Mouse (Mus musculus): ENCODE results near the gene Arhgef18. TPM values are rescaled to one million over a fixed set of nuclear protein-coding genes. Genes with fewer than 3 reads are reported as not detected.

The Arhgef18 gene
- polyA plus RNA-seq, 1 experiment from 2014 or later = 13.3 TPM

- Histone ChIP-seq H3K4me1 (peaks cover 11% of the 10 kb centered on the region), H3K4me2 (no peak overlapping the region), H3K9me3 (no peaks in the 10 kb centered on the region), H3K27me3 (replicated peaks) (no peaks in the 10 kb centered on the region), H3K36me3 (replicated peaks) (no peaks in the 10 kb centered on the region), H3K27ac (no peak overlapping the region), H3K9ac (no peak overlapping the region), H3K4me3 (no peak overlapping the region)
- WGBS = 86% methylated on average over 2 of the region's 2 CpGs
- no peak for ATAC-seq (replicated peaks)
Observed at GRCm38 (mm10) chr8:3411085-3411484, 18.3 kb downstream of the Arhgef18 start.

GRCm38 (mm10) chr8:3411901-3412301 is 19.1 kb downstream of the Arhgef18 start:
- Histone ChIP-seq H3K4me2 (no peak overlapping the region), H3K9ac (no peak overlapping the region), H3K9me3 (no peaks in the 10 kb centered on the region), H3K4me1 (peaks cover 18% of the 10 kb centered on the region), H3K4me3 (no peak overlapping the region), H3K27me3 (replicated peaks) (no peaks in the 10 kb centered on the region), H3K27ac (no peak overlapping the region), H3K36me3 (replicated peaks) (no peaks in the 10 kb centered on the region)
- ATAC-seq (replicated peaks) = no peak
- 93% methylated on average over 7 of the region's 7 CpGs for WGBS

GRCm38 (mm10) chr8:3412816-3413215 is 20.0 kb downstream of the Arhgef18 start:
- H3K4me2 ChIP-seq = no peak overlapping the region
- no peak overlapping the region for H3K4me3 ChIP-seq
- H3K9me3 ChIP-seq = no peaks in the 10 kb centered on the region
- H3K27ac ChIP-seq = no peak overlapping the region
- no peak overlapping the region for H3K9ac ChIP-seq
- H3K36me3 ChIP-seq (replicated peaks) = no peaks in the 10 kb centered on the region
- WGBS = 94% methylated on average over 1 of the region's 1 CpGs
- no peak for ATAC-seq (replicated peaks)
- H3K27me3 ChIP-seq (replicated peaks) = no peaks in the 10 kb centered on the region
- H3K4me1 ChIP-seq = peaks cover 27% of the 10 kb centered on the region

GRCm38 (mm10) chr8:3414639-3415190 is 21.9 kb downstream of the Arhgef18 start:
- no peak overlapping the region for H3K4me3 ChIP-seq
- H3K4me1 ChIP-seq = peaks cover 32% of the 10 kb centered on the region
- ATAC-seq (replicated peaks) = no peak
- no peaks in the 10 kb centered on the region for H3K36me3 ChIP-seq (replicated peaks)
- no peaks in the 10 kb centered on the region for H3K9me3 ChIP-seq
- H3K9ac ChIP-seq = no peak overlapping the region
- no peak overlapping the region for H3K27ac ChIP-seq
- no peak overlapping the region for H3K4me2 ChIP-seq
- 35% methylated on average over 6 of the region's 6 CpGs for WGBS
- no peaks in the 10 kb centered on the region for H3K27me3 ChIP-seq (replicated peaks)

- Histone ChIP-seq H3K9ac (no peak overlapping the region), H3K4me1 (peaks cover 32% of the 10 kb centered on the region), H3K36me3 (replicated peaks) (no peaks in the 10 kb centered on the region), H3K27ac (no peak overlapping the region), H3K9me3 (no peaks in the 10 kb centered on the region), H3K4me3 (no peak overlapping the region), H3K27me3 (replicated peaks) (no peaks in the 10 kb centered on the region), H3K4me2 (no peak overlapping the region)
- ATAC-seq (replicated peaks) = no peak
- WGBS = 53% methylated on average over 4 of the region's 4 CpGs
Observed at GRCm38 (mm10) chr8:3415259-3415658, 22.5 kb downstream of the Arhgef18 start.

- peaks cover 32% of the 10 kb centered on the region for H3K4me1 ChIP-seq
- ATAC-seq (replicated peaks) = no peak
- H3K4me2 ChIP-seq = no peak overlapping the region
- H3K27ac ChIP-seq = no peak overlapping the region
- no peaks in the 10 kb centered on the region for H3K9me3 ChIP-seq
- H3K4me3 ChIP-seq = no peak overlapping the region
- no peak overlapping the region for H3K9ac ChIP-seq
- no peaks in the 10 kb centered on the region for H3K36me3 ChIP-seq (replicated peaks)
- no peaks in the 10 kb centered on the region for H3K27me3 ChIP-seq (replicated peaks)
- 93% methylated on average over 6 of the region's 6 CpGs for WGBS
Observed at GRCm38 (mm10) chr8:3415661-3416060, 22.9 kb downstream of the Arhgef18 start.

- WGBS = 23% methylated on average over 4 of the region's 4 CpGs
- H3K9ac ChIP-seq = no peak overlapping the region
- no peak for ATAC-seq (replicated peaks)
- no peaks in the 10 kb centered on the region for H3K36me3 ChIP-seq (replicated peaks)
- no peaks in the 10 kb centered on the region for H3K9me3 ChIP-seq
- no peak overlapping the region for H3K4me3 ChIP-seq
- no peaks in the 10 kb centered on the region for H3K27me3 ChIP-seq (replicated peaks)
- H3K27ac ChIP-seq = no peak overlapping the region
- no peak overlapping the region for H3K4me2 ChIP-seq
- peaks cover 32% of the 10 kb centered on the region for H3K4me1 ChIP-seq
Observed at GRCm38 (mm10) chr8:3416846-3417245, 24.0 kb downstream of the Arhgef18 start.

GRCm38 (mm10) chr8:3417455-3417854 is 24.6 kb downstream of the Arhgef18 start:
- 4% methylated on average over 8 of the region's 8 CpGs for WGBS
- H3K4me2 ChIP-seq = no peak overlapping the region
- peak; percentile 62 for ATAC-seq (replicated peaks)

GRCm38 (mm10) chr8:3418101-3418500 is 25.3 kb downstream of the Arhgef18 start:
- Histone ChIP-seq H3K9ac (no peak overlapping the region), H3K4me3 (no peak overlapping the region), H3K36me3 (replicated peaks) (no peaks in the 10 kb centered on the region), H3K4me2 (no peak overlapping the region), H3K4me1 (peaks cover 32% of the 10 kb centered on the region), H3K27me3 (replicated peaks) (no peaks in the 10 kb centered on the region), H3K9me3 (no peaks in the 10 kb centered on the region), H3K27ac (no peak overlapping the region)
- ATAC-seq (replicated peaks) = no peak
- WGBS = 87% methylated on average over 1 of the region's 1 CpGs

More at GRCm38 (mm10) chr8:3417455-3417854, 24.6 kb downstream of the Arhgef18 start:
- Histone ChIP-seq H3K4me1 (peaks cover 32% of the 10 kb centered on the region), H3K4me3 (no peak overlapping the region), H3K27me3 (replicated peaks) (no peaks in the 10 kb centered on the region), H3K36me3 (replicated peaks) (no peaks in the 10 kb centered on the region), H3K9ac (no peak overlapping the region), H3K27ac (no peak overlapping the region), H3K9me3 (no peaks in the 10 kb centered on the region)

- no peaks in the 10 kb centered on the region for H3K36me3 ChIP-seq (replicated peaks)
- H3K9ac ChIP-seq = no peak overlapping the region
- H3K4me2 ChIP-seq = no peak overlapping the region
- H3K4me3 ChIP-seq = no peak overlapping the region
- WGBS = 89% methylated on average over 10 of the region's 10 CpGs
- H3K27ac ChIP-seq = no peak overlapping the region
- ATAC-seq (replicated peaks) = no peak
- H3K9me3 ChIP-seq = no peaks in the 10 kb centered on the region
- H3K27me3 ChIP-seq (replicated peaks) = no peaks in the 10 kb centered on the region
- H3K4me1 ChIP-seq = peaks cover 25% of the 10 kb centered on the region
Observed at GRCm38 (mm10) chr8:3420105-3420706, 27.4 kb downstream of the Arhgef18 start.

- 91% methylated on average over 5 of the region's 5 CpGs for WGBS
- H3K9ac ChIP-seq = no peak overlapping the region
- no peak overlapping the region for H3K4me3 ChIP-seq
- no peak overlapping the region for H3K27ac ChIP-seq
- no peaks in the 10 kb centered on the region for H3K27me3 ChIP-seq (replicated peaks)
- ATAC-seq (replicated peaks) = no peak
- no peaks in the 10 kb centered on the region for H3K9me3 ChIP-seq
- peaks cover 19% of the 10 kb centered on the region for H3K4me1 ChIP-seq
- H3K36me3 ChIP-seq (replicated peaks) = no peaks in the 10 kb centered on the region
- no peak overlapping the region for H3K4me2 ChIP-seq
Observed at GRCm38 (mm10) chr8:3421507-3421906, 28.7 kb downstream of the Arhgef18 start.

GRCm38 (mm10) chr8:3425217-3425616 is 32.4 kb downstream of the Arhgef18 start:
- Histone ChIP-seq H3K4me1 (no peaks in the 10 kb centered on the region), H3K4me2 (no peak overlapping the region), H3K4me3 (no peak overlapping the region), H3K36me3 (replicated peaks) (0 out of 2 replicates have a peak, but pooled peaks cover 5% of the 10 kb centered on the region), H3K9me3 (no peaks in the 10 kb centered on the region), H3K27me3 (replicated peaks) (no peaks in the 10 kb centered on the region), H3K27ac (no peak overlapping the region), H3K9ac (no peak overlapping the region)
- WGBS = 93% methylated on average over 5 of the region's 5 CpGs
- ATAC-seq (replicated peaks) = no peak

GRCm38 (mm10) chr8:3426211-3426610 is 33.4 kb downstream of the Arhgef18 start:
- no peaks in the 10 kb centered on the region for H3K4me1 ChIP-seq
- H3K9me3 ChIP-seq = no peaks in the 10 kb centered on the region
- H3K27ac ChIP-seq = no peak overlapping the region
- no peaks in the 10 kb centered on the region for H3K27me3 ChIP-seq (replicated peaks)
- 0 out of 2 replicates have a peak, but pooled peaks cover 5% of the 10 kb centered on the region for H3K36me3 ChIP-seq (replicated peaks)
- 87% methylated on average over 3 of the region's 3 CpGs for WGBS
- H3K9ac ChIP-seq = no peak overlapping the region
- no peak overlapping the region for H3K4me3 ChIP-seq
- ATAC-seq (replicated peaks) = no peak
- H3K4me2 ChIP-seq = no peak overlapping the region

Measured in midbrain, embryonic 15.5 days (tissue).